Mouse (Mus musculus) heart, adult 8-10 months (tissue): Measurements from ENCODE around the gene Defb36. TPM values are rescaled to one million over a fixed set of nuclear protein-coding genes. Genes with fewer than 3 reads are reported as not detected.

Experiments used
- DNase-seq: peaks from one replicate; pipeline ENCODE4 v3.0.0; 2022; ENCODE audit warnings: low spot score
- total RNA-seq, 4 experiments: library from RNA; stranded (reverse); gene quantifications; 2 replicates each; pipeline ENCODE4 v1.2.4; 2022

The Defb36 gene
- not detected for total RNA-seq

DNA sequence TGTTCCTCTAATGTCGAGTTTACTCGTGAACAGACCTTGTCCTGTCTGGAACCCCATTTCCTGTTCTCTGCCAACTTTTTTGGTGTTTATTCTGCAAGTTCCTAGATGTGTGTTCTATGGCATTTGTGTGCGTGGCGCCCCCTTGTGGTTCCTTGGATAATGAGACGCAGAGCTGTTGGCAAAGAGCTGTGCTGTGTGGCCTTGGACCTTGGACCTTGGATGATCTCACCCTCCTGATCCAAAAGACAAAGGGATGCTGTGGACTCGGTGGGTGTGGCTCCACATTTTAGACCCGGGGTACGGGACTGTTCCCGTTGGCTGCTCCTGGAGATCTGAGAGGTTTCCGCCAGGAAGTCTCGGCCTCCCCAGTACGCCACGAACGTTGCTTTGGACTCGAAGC is at the start of gene Defb36:
Defb36 (plus strand) TSS at position 271 of the 400 bp plus-strand sequence.
- DNase-seq: no peak

DNA sequence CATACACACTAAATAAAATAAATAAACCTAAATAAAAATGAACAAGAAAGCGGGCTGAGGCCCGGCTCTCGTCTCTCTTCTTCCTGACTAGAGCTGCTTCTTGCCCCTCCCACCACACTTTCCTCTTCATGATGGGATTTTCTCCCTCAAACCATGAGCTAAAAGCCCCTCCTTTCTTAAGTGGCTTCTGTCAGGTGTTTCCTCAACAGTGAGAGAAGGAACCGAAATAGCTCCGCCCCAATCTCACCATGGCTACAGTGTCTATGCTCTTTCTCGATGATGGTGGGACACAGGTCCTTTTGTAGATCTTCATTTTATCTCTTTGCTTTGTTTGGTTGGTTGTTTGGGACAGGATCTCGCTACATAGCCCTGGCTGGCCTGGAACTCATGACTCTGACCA is 47.5 kb upstream of the Defb36 start:
- no peak for DNase-seq

DNA sequence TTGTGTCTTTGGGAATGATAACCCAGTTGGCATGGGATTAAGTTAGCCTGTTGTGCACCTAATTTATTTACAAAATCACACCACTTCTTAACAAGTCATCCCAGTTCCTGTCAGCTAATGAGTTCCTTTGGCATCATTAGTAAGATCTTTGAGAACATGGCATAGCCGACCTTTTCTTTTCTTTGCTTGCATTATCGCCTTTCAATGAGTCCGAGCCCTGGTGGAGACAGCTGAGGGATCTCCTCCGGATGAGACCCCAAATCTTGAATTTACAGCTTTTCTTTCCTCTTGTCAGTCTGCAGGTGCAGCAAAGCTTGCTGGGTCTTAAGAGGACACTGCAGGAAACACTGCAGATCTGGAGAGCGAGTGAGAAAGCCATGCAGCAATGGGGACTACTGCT is 35.1 kb upstream of the Defb36 start, which contains the start of gene Gm17416:
Gm17416 (plus strand) TSS at position 301 of the 400 bp plus-strand sequence.
- DNase-seq: no peak

DNA sequence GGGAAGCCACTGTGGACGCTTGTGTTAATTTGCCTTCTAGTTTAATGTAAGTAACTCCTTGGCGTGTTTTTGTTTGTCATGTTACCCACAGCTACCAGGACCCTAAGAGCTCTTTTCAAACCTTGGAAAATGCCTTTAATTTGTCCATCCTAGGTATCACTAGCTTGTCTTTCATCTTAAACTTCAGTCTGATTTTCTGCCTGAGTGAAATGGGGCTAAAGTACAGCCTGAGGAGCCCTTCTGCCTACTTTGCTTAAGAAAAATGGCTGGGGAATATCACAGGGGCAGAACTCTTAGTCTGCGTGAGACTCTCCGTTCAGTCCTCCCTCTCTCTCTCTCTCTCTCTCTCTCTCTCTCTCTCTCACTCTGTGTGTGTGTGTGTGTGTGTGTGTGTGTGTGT is 34.2 kb upstream of the Defb36 start:
- no peak for DNase-seq

DNA sequence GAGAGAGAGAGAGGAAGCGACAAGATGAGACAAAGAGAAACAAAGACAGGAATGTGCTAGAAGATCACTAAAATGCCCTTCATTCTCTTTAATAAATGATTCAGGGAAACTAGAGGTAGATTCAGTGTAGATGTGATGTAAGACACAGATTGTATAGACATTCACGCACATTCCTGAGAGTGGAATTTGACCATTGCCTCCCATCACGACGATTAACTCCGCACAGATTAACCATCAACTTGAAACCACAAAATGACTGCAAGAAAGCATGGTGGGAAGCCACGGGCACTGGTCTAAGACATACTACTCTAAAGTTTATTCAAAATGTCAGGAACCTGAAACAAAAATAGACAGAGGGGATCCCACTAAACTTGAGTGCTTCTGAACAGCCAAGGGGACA is 33.8 kb upstream of the Defb36 start:
- DNase-seq: no peak

- no peak for DNase-seq
These were observed 31.9 kb upstream of the Defb36 start, which contains the start of gene Defb21 for GRCm38 (mm10) chr2:152572114-152572794. TSS of gene Defb21 (plus strand) at chr2:152572744.

GRCm38 (mm10) chr2:152573484-152573883 is 30.6 kb upstream of the Defb36 start:
- DNase-seq: no peak

- no peak for DNase-seq
These were observed 24.0 kb upstream of the Defb36 start, which contains the start of gene Defb19 for GRCm38 (mm10) chr2:152580107-152580506. TSS of gene Defb19 (minus strand) at chr2:152580312.

DNA sequence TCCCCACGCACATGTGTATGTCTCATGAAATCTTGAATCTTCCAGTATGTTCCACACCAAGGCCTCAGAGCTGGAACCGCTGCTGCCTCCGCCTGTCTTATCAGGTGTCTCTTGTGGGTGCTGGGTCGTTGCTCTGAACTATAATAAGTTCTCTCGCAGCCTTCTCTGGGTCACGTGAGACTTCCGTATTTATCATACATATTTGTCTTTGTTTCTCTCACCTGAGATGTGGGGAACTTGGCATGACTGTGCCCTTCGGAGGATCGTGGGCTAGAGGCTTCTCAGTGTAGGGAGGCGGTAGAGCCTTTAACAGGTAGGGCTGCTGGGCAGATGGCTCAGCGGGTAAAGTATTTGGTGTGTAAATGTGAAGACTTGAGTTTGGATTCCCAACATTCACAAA is 23.5 kb upstream of the Defb36 start:
- DNase-seq: no peak

GRCm38 (mm10) chr2:152586926-152587560 is 17.1 kb upstream of the Defb36 start:
- DNase-seq: no peak

DNA sequence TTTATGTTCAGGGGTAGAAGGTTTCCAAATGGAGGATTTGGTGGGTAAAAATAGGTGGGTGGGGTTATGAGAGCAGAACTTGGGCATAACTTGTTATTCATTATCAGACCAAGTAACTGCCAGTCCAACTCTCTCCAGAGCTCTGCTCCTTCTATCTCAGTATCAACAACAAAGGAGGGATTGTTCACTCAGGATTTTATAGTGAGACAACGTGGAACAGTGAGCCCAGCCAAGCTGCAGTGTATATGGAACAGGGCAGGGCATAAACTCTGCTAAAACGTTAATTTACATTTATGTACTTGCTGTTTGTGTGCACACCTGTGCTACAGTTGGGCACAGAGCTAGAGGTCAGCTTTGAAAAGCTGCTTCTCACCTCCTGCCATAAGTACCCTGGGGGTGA is 15.7 kb upstream of the Defb36 start:
- no peak for DNase-seq

GRCm38 (mm10) chr2:152589021-152589420 is 15.1 kb upstream of the Defb36 start:
- DNase-seq: no peak

GRCm38 (mm10) chr2:152599299-152599698 is 4.8 kb upstream of the Defb36 start, which contains the start of gene Defb45:
TSS of gene Defb45 (minus strand) at chr2:152599399.
- DNase-seq: no peak

- no peak for DNase-seq
These were observed 4.1 kb upstream of the Defb36 start for GRCm38 (mm10) chr2:152600076-152600475.

DNA sequence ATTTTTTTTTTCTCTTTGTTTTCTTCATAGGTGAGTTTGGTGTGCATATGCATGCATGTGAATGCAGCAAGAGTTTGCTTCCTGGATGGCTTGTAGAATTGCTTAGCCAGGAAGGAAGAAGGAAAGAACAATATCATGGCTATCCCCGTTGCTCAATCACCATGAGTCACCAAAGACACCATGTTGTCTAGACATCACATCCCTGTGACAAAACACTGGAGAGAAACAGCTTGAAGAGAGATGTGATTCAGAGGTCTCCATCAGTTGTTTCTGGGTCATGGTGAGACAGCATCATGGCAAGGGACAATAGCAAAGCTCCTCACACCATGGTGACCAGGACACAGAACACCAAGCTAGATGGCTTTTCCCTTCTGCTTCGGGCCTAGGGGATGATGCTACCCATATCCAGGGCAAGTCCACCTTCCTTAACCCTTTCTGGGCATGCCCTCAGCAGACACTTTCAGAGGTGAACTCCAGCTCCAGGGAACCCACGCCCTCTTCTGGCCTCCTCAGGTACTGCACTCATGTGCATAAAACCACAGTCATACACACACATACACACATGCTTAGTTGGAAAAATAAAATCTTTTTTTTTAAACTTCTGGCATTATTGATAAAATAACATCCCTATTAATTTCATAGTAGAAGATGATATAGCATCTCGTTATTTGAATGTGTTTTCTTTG is 2.7 kb upstream of the Defb36 start:
- no peak for DNase-seq

- DNase-seq: no peak
These were observed 3.6 kb downstream of the Defb36 start for GRCm38 (mm10) chr2:152607746-152608145.

GRCm38 (mm10) chr2:152608719-152609118 is 4.6 kb downstream of the Defb36 start:
- no peak for DNase-seq

GRCm38 (mm10) chr2:152612193-152612592 is 8.1 kb downstream of the Defb36 start:
- DNase-seq: no peak

- peak; percentile 78 for DNase-seq
These were observed 11.4 kb downstream of the Defb36 start for GRCm38 (mm10) chr2:152615563-152615962.

- DNase-seq: no peak
These were observed 12.3 kb downstream of the Defb36 start for GRCm38 (mm10) chr2:152616470-152616869.

GRCm38 (mm10) chr2:152617374-152617773 is 13.2 kb downstream of the Defb36 start:
- DNase-seq: no peak

DNA sequence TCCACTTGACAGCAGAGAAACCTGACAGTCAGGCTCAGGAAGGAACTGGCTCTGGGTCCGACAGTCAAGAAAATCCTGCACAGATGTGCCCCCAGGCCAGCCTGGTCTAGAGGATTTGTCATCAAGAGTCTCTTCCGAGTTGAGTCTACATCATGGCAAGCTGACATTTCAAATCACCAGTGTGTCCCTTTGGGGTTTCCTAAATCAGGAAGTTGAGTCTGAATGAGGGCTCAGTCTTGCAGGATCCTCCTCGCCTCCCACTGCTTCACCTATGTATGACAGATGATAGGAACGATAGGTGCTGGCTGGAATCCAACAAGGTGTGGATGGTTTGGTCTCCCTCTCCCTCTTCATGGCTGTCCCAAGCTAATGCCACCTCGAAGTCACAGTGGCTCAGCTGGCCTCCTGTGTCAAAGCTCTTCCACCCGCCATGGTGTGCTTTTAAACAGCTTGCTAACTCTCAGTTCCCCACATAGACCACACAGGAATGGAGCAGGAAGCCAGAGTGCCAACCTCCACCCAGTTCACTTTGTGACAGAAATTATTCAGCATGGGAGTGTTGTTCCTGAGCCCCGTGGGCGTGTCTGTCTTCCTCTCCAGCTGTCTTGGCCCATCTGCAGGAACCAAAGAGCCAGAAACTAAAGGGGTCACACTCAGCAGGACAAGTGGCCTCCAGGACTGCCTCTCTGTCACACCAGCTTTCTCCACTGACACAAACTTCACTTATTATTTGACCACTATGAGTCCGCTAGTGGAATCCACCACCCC is 16.4 kb downstream of the Defb36 start:
- DNase-seq: no peak
